Mouse (Mus musculus) neural tube, embryonic 12.5 days (tissue): ENCODE data around the gene Smok3b. TPM values are rescaled to one million over a fixed set of nuclear protein-coding genes. Genes with fewer than 3 reads are reported as not detected.
"Not testable (repeated sequence)": the region's sequence is repeated elsewhere in the genome, so short reads cannot be mapped to it uniquely, and the experiment has no call there.

Source experiments
- ATAC-seq: fragments of 200-750 bp; cut with Nextera tagmentation; 2 replicates; pipeline ENCODE4 v1.8.0; 2017; ENCODE audit warnings: low read depth, mild to moderate bottlenecking, moderate TSS enrichment, moderate library complexity; ENCODE audit not compliant: low FRiP score
- H3K27ac ChIP-seq: fragments of 300-500 bp; sonication (generic); 2 replicates; pipeline ENCODE4 v1.5.1; 2016
- H3K27me3 ChIP-seq: fragments of 300-500 bp; sonication (generic); replicated peaks from 2 replicates; pipeline ENCODE4 v1.6.1; 2016; ENCODE audit warnings: mild to moderate bottlenecking
- H3K36me3 ChIP-seq: fragments of 300-500 bp; sonication (generic); 2 replicates; pipeline ENCODE4 v1.6.1; 2016; ENCODE audit warnings: mild to moderate bottlenecking
- H3K4me1 ChIP-seq: fragments of 300-500 bp; sonication (generic); 2 replicates; pipeline ENCODE4 v1.6.1; 2016
- H3K4me2 ChIP-seq: fragments of 300-500 bp; sonication (generic); replicated peaks from 2 replicates; pipeline ENCODE4 v1.6.1; 2016; ENCODE audit warnings: mild to moderate bottlenecking
- H3K4me3 ChIP-seq: fragments of 300-500 bp; sonication (generic); 2 replicates; pipeline ENCODE4 v1.5.1; 2016
- H3K9ac ChIP-seq: fragments of 300-500 bp; sonication (generic); 2 replicates; pipeline ENCODE4 v1.6.1; 2016; ENCODE audit warnings: mild to moderate bottlenecking
- H3K9me3 ChIP-seq: fragments of 300-500 bp; sonication (generic); 2 replicates; pipeline ENCODE4 v1.6.1; 2016; ENCODE audit warnings: mild to moderate bottlenecking
- WGBS: fragments of 180-500 bp; shearing (Covaris S2); methylation state at CpG from one replicate; pipeline ENCODE4 v1.1.7; 2016; 5-methylcytosine and 5-hydroxymethylcytosine counted together
- polyA plus RNA-seq: library from polyadenylated mRNA; unstranded; fragments of >200 nt; fragmentation: Nextera tagmentation; extraction: Ambion mirVana; gene quantifications from 2 replicates; pipeline ENCODE4 v1.2.1, GENCODE M21; 2016

The Smok3b gene
- polyA plus RNA-seq = not detected in 2 replicates

DNA sequence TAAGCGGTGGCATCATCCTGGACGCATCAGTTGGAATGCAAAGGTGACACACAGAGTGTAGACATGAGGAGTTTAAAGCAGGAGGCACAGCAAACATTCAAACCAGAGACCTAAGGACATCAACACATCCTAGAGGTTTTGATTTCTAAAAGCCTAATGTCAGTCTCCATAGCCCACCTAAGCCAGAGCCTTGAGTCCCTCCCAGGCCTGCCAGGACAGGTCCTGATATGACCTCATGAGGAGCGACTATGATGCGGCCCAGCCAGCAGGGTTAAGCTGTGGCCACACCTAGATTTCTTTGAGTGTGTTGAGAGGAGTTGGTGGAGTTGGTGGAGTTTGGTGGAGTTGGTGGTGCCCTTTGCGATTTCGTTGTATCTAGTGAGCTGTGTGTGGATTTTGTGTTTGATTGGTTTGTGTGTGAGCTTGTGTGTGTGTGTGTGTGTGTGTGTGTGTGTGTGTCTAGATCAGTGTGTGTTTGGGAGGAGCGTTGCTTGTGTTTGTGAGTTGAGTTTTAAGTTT is at the start of gene Smok3b, which contains the start of gene Smok3a:
TSS of gene Smok3b (plus strand) at position 469 of the 519 bp plus-strand sequence.
TSS of gene Smok3a (plus strand) at position 301 of the 519 bp plus-strand sequence.
- WGBS = 92% methylated on average over 3 of the region's 7 CpGs
- H3K36me3 ChIP-seq, H3K27me3 ChIP-seq, H3K9ac ChIP-seq, H3K9me3 ChIP-seq, H3K4me3 ChIP-seq, H3K4me2 ChIP-seq, H3K27ac ChIP-seq, ATAC-seq, H3K4me1 ChIP-seq: not testable (repeated sequence)

DNA sequence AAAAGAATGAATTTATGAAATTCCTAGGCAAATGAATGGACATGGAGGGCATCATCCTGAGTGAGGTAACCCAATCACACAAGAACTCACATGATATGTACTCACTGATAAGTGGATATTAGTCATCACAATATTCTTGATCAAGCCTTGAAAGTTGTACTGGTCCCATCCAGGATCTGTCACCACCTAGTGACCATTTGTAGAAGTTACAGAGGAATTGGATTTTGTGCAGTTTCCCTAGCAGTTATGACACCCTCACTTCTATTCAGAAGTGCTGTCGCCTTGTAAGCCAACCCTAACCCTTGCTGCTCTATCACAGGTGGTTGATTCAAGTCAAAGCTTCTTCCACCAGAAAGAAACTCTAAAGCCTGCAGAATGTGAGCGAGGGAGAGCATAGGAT is 48.1 kb upstream of the Smok3b start:
- Histone ChIP-seq H3K9me3 (no peaks in the 10 kb centered on the region), H3K27me3 (no peaks in the 10 kb centered on the region), H3K4me1 (no peaks in the 10 kb centered on the region), H3K36me3 (no peaks in the 10 kb centered on the region), H3K27ac (no peak overlapping the region), H3K9ac (no peak overlapping the region), H3K4me2 (no peak overlapping the region), H3K4me3 (no peak overlapping the region)
- no peak for ATAC-seq
- 80% methylated on average over 2 of the region's 2 CpGs for WGBS

DNA sequence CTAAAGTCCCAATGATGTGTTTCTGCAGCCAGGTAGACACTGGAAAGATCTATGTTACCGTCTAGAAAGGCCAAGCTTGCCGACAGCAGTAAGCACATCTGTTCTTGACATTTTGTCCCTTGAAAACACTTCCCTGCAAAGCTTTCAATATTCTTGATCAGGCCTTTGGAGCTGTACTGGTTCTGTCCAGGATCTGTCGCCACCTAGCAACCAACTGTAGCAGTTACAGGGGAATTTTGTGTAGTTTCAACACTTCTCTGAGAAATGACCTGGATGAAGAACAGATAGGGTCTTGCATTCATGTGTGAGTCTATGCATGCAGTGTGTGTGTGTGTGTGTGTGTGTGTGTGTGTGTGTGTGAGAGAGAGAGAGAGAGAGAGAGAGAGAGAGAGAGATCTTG is 47.5 kb upstream of the Smok3b start:
- H3K27ac ChIP-seq = no peak overlapping the region
- 65% methylated on average over 3 of the region's 3 CpGs for WGBS
- no peaks in the 10 kb centered on the region for H3K9me3 ChIP-seq
- no peaks in the 10 kb centered on the region for H3K36me3 ChIP-seq
- H3K27me3 ChIP-seq = no peaks in the 10 kb centered on the region
- H3K4me2 ChIP-seq = no peak overlapping the region
- H3K4me3 ChIP-seq = no peak overlapping the region
- ATAC-seq = no peak
- H3K4me1 ChIP-seq = no peaks in the 10 kb centered on the region
- no peak overlapping the region for H3K9ac ChIP-seq

DNA sequence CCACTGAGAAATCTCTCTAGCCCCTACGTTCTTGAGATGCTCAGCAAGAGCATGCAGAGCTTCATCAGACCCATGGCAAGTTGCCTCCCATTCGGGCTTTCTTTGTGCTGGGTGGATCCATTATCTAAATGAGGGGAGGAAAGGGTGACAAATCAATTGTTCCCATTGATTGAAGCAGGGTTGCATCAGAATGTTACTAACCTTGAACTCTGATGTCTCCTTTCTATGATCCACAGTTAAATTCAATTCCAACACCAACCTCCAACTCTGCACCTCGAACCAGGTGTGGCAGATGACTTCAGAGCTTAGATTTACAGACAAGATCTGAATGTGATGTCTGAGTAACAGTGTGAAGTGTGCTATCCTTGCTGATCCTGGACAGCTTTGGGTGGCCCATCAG is 46.5 kb upstream of the Smok3b start:
- no peaks in the 10 kb centered on the region for H3K27me3 ChIP-seq
- no peaks in the 10 kb centered on the region for H3K36me3 ChIP-seq
- no peak overlapping the region for H3K27ac ChIP-seq
- H3K4me1 ChIP-seq = no peaks in the 10 kb centered on the region
- no peak overlapping the region for H3K4me2 ChIP-seq
- no peak overlapping the region for H3K4me3 ChIP-seq
- no peak overlapping the region for H3K9ac ChIP-seq
- no peaks in the 10 kb centered on the region for H3K9me3 ChIP-seq
- WGBS = 67% methylated on average over 3 of the region's 3 CpGs
- no peak for ATAC-seq

DNA sequence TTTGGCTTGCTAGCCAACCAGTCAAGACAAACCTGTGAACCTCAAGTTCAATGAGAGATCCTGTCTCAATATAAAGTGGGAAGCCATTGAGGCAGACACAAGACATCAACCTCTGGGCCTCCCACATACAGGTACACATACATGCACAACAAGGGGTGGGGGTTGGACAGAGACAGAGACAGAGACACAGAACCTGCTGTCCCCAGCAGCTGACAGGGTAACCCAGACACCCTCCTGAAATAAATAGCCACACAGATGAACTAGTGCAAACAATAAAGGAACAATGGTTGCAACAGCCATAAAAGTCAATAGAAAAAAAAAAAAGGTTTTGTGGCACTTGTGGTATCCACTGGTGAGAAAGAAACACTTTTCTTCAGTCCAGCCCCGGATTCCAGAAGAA is 45.8 kb upstream of the Smok3b start:
- H3K27ac ChIP-seq = no peak overlapping the region
- H3K4me2 ChIP-seq = no peak overlapping the region
- H3K4me1 ChIP-seq = no peaks in the 10 kb centered on the region
- no peak overlapping the region for H3K9ac ChIP-seq
- no peaks in the 10 kb centered on the region for H3K9me3 ChIP-seq
- no peaks in the 10 kb centered on the region for H3K36me3 ChIP-seq
- H3K27me3 ChIP-seq = no peaks in the 10 kb centered on the region
- H3K4me3 ChIP-seq = no peak overlapping the region
- 35% methylated on average over 1 of the region's 1 CpGs for WGBS
- ATAC-seq = no peak

DNA sequence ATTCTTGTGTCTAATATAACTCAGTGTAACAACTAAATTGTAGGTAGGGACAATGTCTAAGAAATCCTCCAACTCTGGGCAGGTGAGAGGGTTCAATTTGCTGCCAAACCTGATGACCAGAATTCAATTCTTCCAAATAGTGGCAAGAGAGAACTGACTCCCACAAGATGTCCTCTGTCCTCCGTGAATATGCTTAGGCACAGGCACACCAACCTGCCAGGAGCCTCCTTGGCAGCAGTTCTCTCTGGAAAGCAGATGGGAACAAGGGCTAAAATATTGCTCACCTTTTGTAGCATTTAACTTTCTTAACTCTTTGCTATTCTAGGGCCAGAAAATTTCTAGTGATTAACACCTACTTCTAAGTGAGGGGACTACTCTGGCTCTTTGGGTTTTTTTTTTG is 43.9 kb upstream of the Smok3b start:
- ATAC-seq = no peak
- WGBS = 45% methylated on average over 1 of the region's 1 CpGs
- no peak overlapping the region for H3K4me3 ChIP-seq
- H3K27me3 ChIP-seq = no peaks in the 10 kb centered on the region
- no peak overlapping the region for H3K4me2 ChIP-seq
- H3K27ac ChIP-seq = no peak overlapping the region
- H3K4me1 ChIP-seq = no peaks in the 10 kb centered on the region
- H3K36me3 ChIP-seq = no peaks in the 10 kb centered on the region
- H3K9me3 ChIP-seq = no peaks in the 10 kb centered on the region
- no peak overlapping the region for H3K9ac ChIP-seq

DNA sequence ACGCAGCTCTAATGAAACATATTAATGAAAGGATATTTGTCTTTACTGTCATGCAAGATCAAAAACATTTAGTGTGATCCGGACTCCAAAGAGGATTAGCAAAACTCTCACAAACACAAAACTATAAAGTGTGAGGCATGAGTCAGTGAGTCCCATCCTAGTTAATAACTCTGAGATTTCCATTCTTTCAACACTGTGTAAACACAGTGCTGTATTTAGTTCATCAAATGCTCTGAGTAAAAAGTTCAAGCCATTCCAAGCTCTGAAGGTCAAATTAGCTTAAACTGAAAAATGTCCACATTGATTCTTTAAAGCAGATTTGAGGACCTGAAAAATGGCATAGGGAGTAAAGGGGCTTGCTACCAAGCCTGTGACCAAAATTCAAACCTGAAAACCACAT is 42.1 kb upstream of the Smok3b start:
- no peaks in the 10 kb centered on the region for H3K9me3 ChIP-seq
- H3K9ac ChIP-seq = no peak overlapping the region
- no peak for ATAC-seq
- no peak overlapping the region for H3K4me3 ChIP-seq
- no peaks in the 10 kb centered on the region for H3K4me1 ChIP-seq
- H3K27me3 ChIP-seq = no peaks in the 10 kb centered on the region
- no peak overlapping the region for H3K4me2 ChIP-seq
- H3K36me3 ChIP-seq = no peaks in the 10 kb centered on the region
- 87% methylated on average over 2 of the region's 2 CpGs for WGBS
- H3K27ac ChIP-seq = no peak overlapping the region

DNA sequence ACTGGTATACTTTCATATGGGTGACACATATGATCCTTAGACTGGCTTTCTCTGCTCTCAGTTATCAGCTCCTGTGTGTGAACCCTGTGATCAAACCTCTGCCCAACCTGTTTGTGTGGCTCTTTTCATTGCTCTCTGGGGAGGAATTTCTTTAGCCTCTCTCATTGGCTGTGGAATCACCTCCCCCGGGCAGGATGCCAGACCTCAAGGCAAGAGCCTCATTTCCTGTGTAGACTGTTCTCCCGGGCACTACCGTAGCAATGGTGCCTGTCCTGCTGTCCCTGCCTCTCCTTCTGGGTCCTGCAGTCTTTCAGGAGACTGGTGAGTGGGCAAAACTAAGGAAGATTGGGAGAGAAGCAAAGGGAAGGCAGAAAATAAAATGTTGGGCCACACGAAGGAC is 39.9 kb upstream of the Smok3b start, which contains the start of gene Azgp1:
TSS of gene Azgp1 (plus strand) at position 221 of the 400 bp plus-strand sequence.
- no peak for ATAC-seq

DNA sequence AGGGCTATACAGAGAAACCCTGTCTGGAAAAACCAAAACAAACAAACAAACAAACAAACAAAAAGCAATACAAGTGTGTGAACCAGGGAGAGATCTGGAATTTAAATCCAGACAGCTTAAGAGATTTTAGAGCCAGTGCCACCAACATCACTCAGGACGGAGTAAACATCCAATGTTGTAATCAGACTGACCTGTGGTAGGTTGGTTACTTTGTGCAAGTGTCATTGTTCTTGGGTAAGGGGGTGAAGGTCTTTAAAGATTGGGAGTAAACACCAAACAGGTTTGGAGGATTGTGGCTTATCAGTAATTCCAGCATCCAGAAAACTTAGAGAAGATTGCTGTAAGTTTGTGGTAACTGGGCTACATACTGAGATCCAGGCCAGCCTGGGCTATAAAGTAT is 34.9 kb upstream of the Smok3b start:
- Histone ChIP-seq H3K4me2 (no peak overlapping the region), H3K27me3 (no peaks in the 10 kb centered on the region), H3K9me3 (no peaks in the 10 kb centered on the region), H3K27ac (no peak overlapping the region), H3K4me1 (no peaks in the 10 kb centered on the region), H3K9ac (no peak overlapping the region), H3K36me3 (no peaks in the 10 kb centered on the region), H3K4me3 (no peak overlapping the region)
- ATAC-seq = no peak
- WGBS = 90% methylated on average over 1 of the region's 1 CpGs

More for the DNA sequence above, 39.9 kb upstream of the Smok3b start, which contains the start of gene Azgp1:
- 81% methylated on average over 4 of the region's 4 CpGs for WGBS
- H3K4me2 ChIP-seq = no peak within 1 kb of the TSS
- no peaks in the 10 kb centered on the region for H3K36me3 ChIP-seq
- H3K27me3 ChIP-seq = no peaks in the 10 kb centered on the region
- H3K4me1 ChIP-seq = no peaks in the 10 kb centered on the region
- no peaks in the 10 kb centered on the region for H3K9me3 ChIP-seq
- no peak within 1 kb of the TSS for H3K27ac ChIP-seq
- no peak within 1 kb of the TSS for H3K9ac ChIP-seq
- no peak within 1 kb of the TSS for H3K4me3 ChIP-seq

DNA sequence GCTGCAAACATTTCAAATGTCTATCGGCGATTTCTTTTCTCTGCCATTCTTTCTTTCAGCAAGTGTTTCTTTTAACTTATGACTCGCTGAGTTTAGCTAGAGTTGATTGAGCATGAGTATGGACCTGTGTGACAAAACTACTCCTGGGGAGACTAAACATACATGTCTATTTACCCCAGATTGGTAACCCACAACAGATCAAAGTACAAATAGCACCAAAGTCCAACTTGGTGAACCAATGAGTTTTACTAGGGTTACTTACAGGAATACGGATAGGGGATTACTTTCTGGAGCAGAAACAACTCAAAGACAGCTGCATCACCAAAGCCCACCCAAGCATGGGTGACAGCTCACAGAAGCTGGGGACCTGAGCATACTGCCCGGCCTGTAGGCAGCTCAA is 11.8 kb upstream of the Smok3b start:
- H3K27ac ChIP-seq = no peak overlapping the region
- no peak overlapping the region for H3K4me2 ChIP-seq
- H3K4me1 ChIP-seq = no peaks in the 10 kb centered on the region
- H3K9ac ChIP-seq = no peak overlapping the region
- H3K9me3 ChIP-seq = no peaks in the 10 kb centered on the region
- no peaks in the 10 kb centered on the region for H3K27me3 ChIP-seq
- H3K36me3 ChIP-seq = no peaks in the 10 kb centered on the region
- 91% methylated on average over 5 of the region's 5 CpGs for WGBS
- H3K4me3 ChIP-seq = no peak overlapping the region
- ATAC-seq = no peak

DNA sequence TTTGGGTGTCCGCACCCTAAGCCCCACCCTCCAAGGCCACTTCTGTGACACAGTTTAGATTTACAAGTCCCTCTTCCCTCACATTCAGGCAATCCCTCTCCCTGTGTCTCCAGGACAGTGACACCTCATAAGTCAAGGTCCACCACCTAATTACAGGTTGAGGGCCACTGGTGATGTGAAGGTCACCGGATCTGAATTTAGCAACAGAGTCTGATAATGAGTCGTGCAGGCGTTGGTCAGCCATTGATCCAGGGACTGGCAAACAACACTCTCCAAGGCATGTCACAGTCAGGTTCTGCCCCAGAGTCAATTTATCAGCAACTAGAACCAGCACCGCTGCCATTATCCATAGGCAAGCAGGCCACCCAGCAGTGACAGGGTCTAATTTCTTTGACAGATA is 8.8 kb upstream of the Smok3b start:
- WGBS = 93% methylated on average over 5 of the region's 5 CpGs

DNA sequence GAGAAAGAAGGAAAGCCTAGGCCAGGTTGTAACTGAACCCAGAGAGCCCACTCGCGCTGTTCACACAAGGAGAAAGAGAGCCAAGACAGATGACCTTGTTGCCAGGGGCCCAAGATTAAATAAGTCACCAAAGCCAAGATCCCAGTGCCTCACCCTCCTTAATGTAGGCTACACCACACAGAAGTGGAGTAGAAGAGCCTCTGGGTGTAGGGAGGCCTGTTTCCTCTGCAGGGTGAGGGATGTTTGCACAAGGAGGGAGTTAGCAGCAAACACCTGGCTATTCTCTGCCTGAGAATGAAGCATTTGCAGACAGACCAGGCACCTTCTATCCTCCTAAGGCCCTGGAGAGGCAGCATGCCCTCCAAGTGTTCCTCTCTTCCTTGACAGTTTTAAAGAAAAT is 4.7 kb upstream of the Smok3b start:
- no peak overlapping the region for H3K4me2 ChIP-seq
- no peaks in the 10 kb centered on the region for H3K4me1 ChIP-seq
- H3K4me3 ChIP-seq = no peak overlapping the region
- H3K9me3 ChIP-seq = no peaks in the 10 kb centered on the region
- no peak overlapping the region for H3K27ac ChIP-seq
- ATAC-seq = no peak
- H3K27me3 ChIP-seq = no peaks in the 10 kb centered on the region
- H3K36me3 ChIP-seq = no peaks in the 10 kb centered on the region
- 95% methylated on average over 2 of the region's 2 CpGs for WGBS
- H3K9ac ChIP-seq = no peak overlapping the region

More for the DNA sequence above, 8.8 kb upstream of the Smok3b start:
- Histone ChIP-seq H3K9me3 (no peaks in the 10 kb centered on the region), H3K36me3 (no peaks in the 10 kb centered on the region), H3K27ac (no peak overlapping the region), H3K4me1 (no peaks in the 10 kb centered on the region), H3K27me3 (no peaks in the 10 kb centered on the region), H3K4me3 (no peak overlapping the region), H3K9ac (no peak overlapping the region), H3K4me2 (no peak overlapping the region)
- ATAC-seq = no peak

DNA sequence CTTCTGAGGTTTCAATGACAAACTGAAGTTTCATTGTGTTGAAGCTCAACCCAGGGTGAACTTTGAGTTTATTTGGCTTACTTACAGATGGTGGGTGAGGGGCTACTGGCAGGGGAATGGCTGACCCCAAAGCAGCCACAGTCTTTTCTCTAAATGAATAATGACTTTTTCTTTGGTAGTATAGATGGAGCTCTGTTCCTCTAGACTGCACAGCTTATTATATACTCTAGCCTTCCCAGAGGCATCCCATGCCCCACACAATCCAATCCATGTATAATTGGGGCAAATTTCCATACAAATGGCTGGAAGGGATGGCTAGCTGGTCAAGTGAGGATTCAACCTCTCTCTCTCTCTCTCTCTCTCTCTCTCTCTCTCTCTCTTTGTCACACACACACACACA is 4.2 kb upstream of the Smok3b start:
- no peak overlapping the region for H3K4me2 ChIP-seq
- H3K36me3 ChIP-seq = no peaks in the 10 kb centered on the region
- no peak for ATAC-seq
- no peaks in the 10 kb centered on the region for H3K9me3 ChIP-seq
- no peak overlapping the region for H3K4me3 ChIP-seq
- H3K27me3 ChIP-seq = no peaks in the 10 kb centered on the region
- H3K4me1 ChIP-seq = no peaks in the 10 kb centered on the region
- no peak overlapping the region for H3K27ac ChIP-seq
- H3K9ac ChIP-seq = no peak overlapping the region
